Mouse (Mus musculus): ENCODE results near the gene Bin2.

GRCm38 (mm10) chr15:100642451-100642850 lies 26.9 kb downstream of the Bin2 start:
- TF ChIP-seq CTCF (IDR thresholded peaks at IDR 0.05; ENCODE audit: extremely low read depth, insufficient read depth, insufficient read length, insufficient replicate concordance), result no peak
- TF ChIP-seq POLR2A (IDR thresholded peaks at IDR 0.05; ENCODE audit: low read depth, low read length), result no peak
